Mouse (Mus musculus) midbrain, embryonic 11.5 days (tissue): ENCODE results near the gene Pank2. TPM values are rescaled to one million over a fixed set of nuclear protein-coding genes. Genes with fewer than 3 reads are reported as not detected.
A peak's percentile ranks its signal among the peaks of the same experiment; 100 is the strongest.

Source experiments
- ATAC-seq: fragments of 200-750 bp; cut with Nextera tagmentation; 2 replicates; pipeline ENCODE4 v1.8.0; 2017; ENCODE audit warnings: moderate TSS enrichment, moderate library complexity; ENCODE audit not compliant: low FRiP score
- DNase-seq: peaks from one replicate; pipeline ENCODE4 v3.0.0; 2015; ENCODE audit warnings: low spot score; ENCODE audit errors: missing footprints
- H3K27ac ChIP-seq: fragments of 300-500 bp; sonication (generic); 2 replicates; pipeline ENCODE4 v1.5.1; 2014; ENCODE audit warnings: low read depth, low read length
- H3K27me3 ChIP-seq: fragments of 300-500 bp; sonication (generic); 2 replicates; pipeline ENCODE4 v1.6.1; 2014; ENCODE audit warnings: mild to moderate bottlenecking, low read length, moderate library complexity, mixed read lengths; ENCODE audit not compliant: control insufficient read depth, insufficient read depth
- H3K36me3 ChIP-seq: fragments of 300-500 bp; sonication (generic); 2 replicates; pipeline ENCODE4 v1.6.1; 2014; ENCODE audit warnings: mild to moderate bottlenecking, low read length, moderate library complexity, mixed read lengths; ENCODE audit not compliant: control insufficient read depth, insufficient read depth
- H3K4me1 ChIP-seq: fragments of 300-500 bp; sonication (generic); 2 replicates; pipeline ENCODE4 v1.6.1; 2014; ENCODE audit warnings: low read length; ENCODE audit not compliant: control insufficient read depth, insufficient read depth
- H3K4me2 ChIP-seq: fragments of 300-500 bp; sonication (generic); 2 replicates; pipeline ENCODE4 v1.6.1; 2014; ENCODE audit warnings: mild to moderate bottlenecking, moderate library complexity
- H3K4me3 ChIP-seq: fragments of 300-500 bp; sonication (generic); 2 replicates; pipeline ENCODE4 v1.5.1; 2014; ENCODE audit warnings: low read depth, low read length
- H3K9ac ChIP-seq: fragments of 300-500 bp; sonication (generic); 2 replicates; pipeline ENCODE4 v1.6.1; 2014; ENCODE audit warnings: low read length
- H3K9me3 ChIP-seq: fragments of 300-500 bp; sonication (generic); 2 replicates; pipeline ENCODE4 v1.6.1; 2016; ENCODE audit warnings: low read length; ENCODE audit not compliant: control insufficient read depth
- WGBS: fragments of 180-500 bp; shearing (Covaris S2); extraction: QIAGEN DNeasy Blood & Tissue Kit; methylation state at CpG from one replicate; pipeline ENCODE4 v1.1.7; 2014; 5-methylcytosine and 5-hydroxymethylcytosine counted together
- polyA plus RNA-seq: library from polyadenylated mRNA; unstranded; fragments of >200 nt; fragmentation: Nextera tagmentation; extraction: Ambion mirVana; gene quantifications from 2 replicates; pipeline ENCODE4 v1.2.1, GENCODE M21; 2014

Pank2 gene
- polyA plus RNA-seq, 1 experiment from 2014 or later = 61.1 TPM

DNA sequence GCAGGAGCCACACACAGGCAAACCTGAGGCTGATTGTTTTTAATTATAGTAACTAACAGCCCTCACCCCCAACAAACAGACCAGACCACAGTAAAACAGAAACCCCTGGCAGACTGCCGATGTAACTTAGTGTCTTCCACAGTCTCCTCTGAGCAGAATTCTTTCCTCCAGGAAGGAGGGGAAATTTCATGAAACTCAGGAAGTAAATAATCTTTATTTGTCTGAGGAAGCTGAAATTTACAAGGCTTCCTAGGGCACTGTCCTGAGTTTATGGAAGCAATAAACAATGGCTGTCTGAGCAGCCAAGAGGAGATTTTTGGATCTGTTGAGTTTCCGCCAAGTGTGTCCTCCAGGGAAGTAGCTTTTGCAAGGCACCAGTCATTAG, 8.0 kb upstream of the Pank2 start:
- DNase-seq (no peak), ATAC-seq (no peak)
- Histone ChIP-seq H3K4me3 (no peak overlapping the region), H3K27ac (no peak overlapping the region), H3K4me2 (no peak overlapping the region), H3K36me3 (no peaks in the 10 kb centered on the region), H3K9ac (no peak overlapping the region), H3K9me3 (no peaks in the 10 kb centered on the region), H3K4me1 (no peaks in the 10 kb centered on the region), H3K27me3 (no peaks in the 10 kb centered on the region)
- WGBS = 90% methylated on average over 2 of the region's 2 CpGs

- DNase-seq = no peak
- no peak for ATAC-seq
- WGBS = 46% methylated on average over 3 of the region's 3 CpGs
These were observed 6.6 kb upstream of the Pank2 start for GRCm38 (mm10) chr2:131255738-131256137.

DNA sequence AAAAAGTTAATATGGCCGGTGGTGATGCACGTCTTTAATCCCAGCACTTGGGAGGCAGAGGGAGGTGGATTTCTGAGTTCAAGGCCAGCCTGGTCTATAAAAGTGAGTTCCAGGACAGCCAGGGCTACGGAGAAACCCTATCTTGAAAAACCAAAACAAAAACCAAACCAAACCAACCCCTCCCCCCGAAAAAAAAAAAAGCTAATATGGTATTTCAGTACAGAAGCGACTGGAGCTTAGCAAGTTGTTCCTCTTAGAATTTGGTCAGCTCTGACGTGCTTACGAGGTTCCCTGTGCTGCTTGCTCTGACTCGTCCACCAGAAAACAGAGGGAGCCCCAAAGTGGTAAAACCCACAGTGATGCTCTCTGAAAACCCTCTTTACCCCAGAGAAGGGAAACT, 3.6 kb upstream of the Pank2 start:
- Histone ChIP-seq H3K4me2 (no peak overlapping the region), H3K9me3 (no peaks in the 10 kb centered on the region), H3K9ac (no peak overlapping the region), H3K27me3 (no peaks in the 10 kb centered on the region), H3K4me3 (no peak overlapping the region), H3K4me1 (peaks cover 5% of the 10 kb centered on the region), H3K36me3 (no peaks in the 10 kb centered on the region), H3K27ac (no peak overlapping the region)
- DNase-seq (no peak), ATAC-seq (no peak)
- 80% methylated on average over 8 of the region's 8 CpGs for WGBS

More at GRCm38 (mm10) chr2:131255738-131256137, 6.6 kb upstream of the Pank2 start:
- Histone ChIP-seq H3K4me2 (no peak overlapping the region), H3K4me1 (no peaks in the 10 kb centered on the region), H3K27ac (no peak overlapping the region), H3K36me3 (no peaks in the 10 kb centered on the region), H3K9me3 (no peaks in the 10 kb centered on the region), H3K9ac (no peak overlapping the region), H3K4me3 (no peak overlapping the region), H3K27me3 (no peaks in the 10 kb centered on the region)

GRCm38 (mm10) chr2:131260544-131261307, 1.6 kb upstream of the Pank2 start:
- 67% methylated on average over 9 of the region's 9 CpGs for WGBS
- no peaks in the 10 kb centered on the region for H3K9me3 ChIP-seq
- no peak for ATAC-seq
- H3K4me1 ChIP-seq = peaks cover 16% of the 10 kb centered on the region
- no peaks in the 10 kb centered on the region for H3K36me3 ChIP-seq
- no peak overlapping the region for H3K4me3 ChIP-seq
- no peak overlapping the region for H3K27ac ChIP-seq
- H3K9ac ChIP-seq = no peak overlapping the region; the same call in 1 of the 2 replicates
- peak; percentile 85 for DNase-seq
- no peaks in the 10 kb centered on the region for H3K27me3 ChIP-seq
- no peak overlapping the region for H3K4me2 ChIP-seq

DNA sequence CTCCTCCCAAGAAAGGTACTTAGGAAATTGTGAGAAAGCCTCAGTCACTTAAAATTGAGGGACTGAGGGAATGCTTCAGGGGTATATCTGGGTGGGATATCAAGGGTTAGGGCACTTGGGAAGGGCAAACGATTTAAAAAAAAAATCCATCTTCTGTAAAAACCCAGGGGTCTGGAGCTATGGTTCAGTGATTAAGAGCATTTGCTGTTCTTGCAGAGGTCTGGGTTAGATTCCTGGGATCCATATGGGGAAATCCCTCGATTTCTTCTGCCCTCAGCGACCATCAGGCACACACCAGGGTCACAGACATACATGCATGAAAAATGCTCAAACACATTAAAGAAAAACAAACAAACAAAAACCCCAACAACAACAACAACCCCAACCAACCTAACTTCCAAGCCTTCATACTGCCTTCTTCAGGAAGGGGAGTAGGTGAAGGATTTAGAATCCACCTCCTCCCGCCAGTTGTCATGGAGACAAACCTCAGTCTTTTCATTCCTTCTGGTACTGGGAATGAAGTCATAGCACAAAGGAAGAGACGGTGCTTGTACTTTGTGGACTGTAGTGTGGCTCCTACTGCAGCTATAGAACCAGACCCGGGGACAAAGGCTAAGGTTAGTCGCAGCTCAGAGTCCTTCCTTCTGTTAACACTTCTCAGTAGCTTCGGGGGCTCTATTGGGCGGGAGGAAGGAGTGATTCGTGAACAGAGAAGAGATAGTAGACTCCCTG, 648 bp upstream of the Pank2 start:
- Histone ChIP-seq H3K27me3 (no peaks in the 10 kb centered on the region), H3K4me3 (peak overlapping the region; percentile 91), H3K4me1 (peaks cover 16% of the 10 kb centered on the region), H3K27ac (peak overlapping the region; percentile 97), H3K9me3 (no peaks in the 10 kb centered on the region), H3K36me3 (no peaks in the 10 kb centered on the region), H3K9ac (peak overlapping the region; percentile 87), H3K4me2 (peak overlapping the region; percentile 60)
- peak; percentile 86 for ATAC-seq
- 3% methylated on average over 10 of the region's 10 CpGs for WGBS
- peak; percentile 91 for DNase-seq

DNA sequence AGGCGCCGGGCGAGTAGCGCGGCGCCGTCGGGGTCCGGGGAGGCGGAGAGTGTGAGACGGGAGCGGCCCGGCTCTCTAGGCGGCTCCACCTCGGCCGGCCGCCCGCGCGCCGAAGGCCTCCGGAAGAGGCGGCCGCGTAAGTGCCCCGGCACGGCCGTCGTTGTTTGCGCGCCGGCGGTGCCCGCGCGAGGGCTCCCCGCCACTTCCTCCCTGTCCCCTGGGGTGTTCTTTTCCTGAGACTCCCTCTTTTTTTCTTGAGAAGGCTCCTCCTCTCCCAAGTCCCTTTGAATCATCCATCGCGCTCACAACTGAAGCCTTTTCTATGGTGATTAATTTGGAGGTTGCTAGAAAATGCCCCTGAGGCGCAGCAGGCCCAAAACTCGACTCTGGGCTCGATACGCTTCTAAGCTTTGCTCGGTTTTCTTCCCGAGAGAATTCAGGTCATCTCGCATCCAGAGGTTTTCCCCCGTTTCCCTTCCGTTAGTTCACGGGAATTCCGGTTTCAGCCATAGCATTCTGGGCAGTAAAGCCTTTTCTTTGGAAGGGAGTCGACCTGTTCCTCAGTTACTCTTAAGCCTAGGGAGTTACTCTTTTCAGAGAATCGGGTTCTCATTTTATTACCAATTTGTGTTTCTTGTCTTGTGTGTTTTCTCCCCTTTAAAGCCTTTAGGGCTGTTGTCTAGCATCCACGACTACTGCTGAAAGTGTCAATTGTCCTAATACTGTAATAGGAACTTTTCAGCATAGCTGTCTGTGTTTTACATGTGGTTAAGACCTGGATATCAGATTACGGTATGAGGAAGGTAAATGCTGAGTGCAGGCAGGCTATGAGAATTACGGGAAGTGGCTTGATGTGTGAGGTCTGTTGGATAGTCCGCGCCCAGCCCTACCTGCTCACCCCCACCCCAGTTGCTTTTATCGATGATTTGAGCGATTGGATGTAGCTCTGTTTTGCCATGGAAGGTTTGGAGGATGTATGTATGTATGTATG, 680 bp downstream of the Pank2 start:
- peak overlapping the region; percentile 97 for H3K27ac ChIP-seq
- H3K9me3 ChIP-seq = no peaks in the 10 kb centered on the region
- peak overlapping the region; percentile 65 for H3K4me2 ChIP-seq
- no peaks in the 10 kb centered on the region for H3K36me3 ChIP-seq
- H3K9ac ChIP-seq = peak overlapping the region; percentile 98
- H3K27me3 ChIP-seq = no peaks in the 10 kb centered on the region
- peak; percentile 96 for DNase-seq
- WGBS = under 1% methylated on average over 51 of the region's 59 CpGs
- ATAC-seq = peak; percentile 84
- peak overlapping the region; percentile 91 for H3K4me3 ChIP-seq
- H3K4me1 ChIP-seq = peaks cover 16% of the 10 kb centered on the region

GRCm38 (mm10) chr2:131264027-131264426, 1.7 kb downstream of the Pank2 start:
- no peak for ATAC-seq
- Histone ChIP-seq H3K27me3 (no peaks in the 10 kb centered on the region), H3K36me3 (no peaks in the 10 kb centered on the region), H3K4me3 (peak overlapping the region; percentile 91; the same call in 1 of the 2 replicates), H3K9ac (no peak overlapping the region), H3K4me1 (peaks cover 16% of the 10 kb centered on the region), H3K27ac (no peak overlapping the region), H3K9me3 (no peaks in the 10 kb centered on the region), H3K4me2 (peak overlapping the region; percentile 65)
- WGBS = 81% methylated on average over 6 of the region's 6 CpGs
- DNase-seq = no peak

DNA sequence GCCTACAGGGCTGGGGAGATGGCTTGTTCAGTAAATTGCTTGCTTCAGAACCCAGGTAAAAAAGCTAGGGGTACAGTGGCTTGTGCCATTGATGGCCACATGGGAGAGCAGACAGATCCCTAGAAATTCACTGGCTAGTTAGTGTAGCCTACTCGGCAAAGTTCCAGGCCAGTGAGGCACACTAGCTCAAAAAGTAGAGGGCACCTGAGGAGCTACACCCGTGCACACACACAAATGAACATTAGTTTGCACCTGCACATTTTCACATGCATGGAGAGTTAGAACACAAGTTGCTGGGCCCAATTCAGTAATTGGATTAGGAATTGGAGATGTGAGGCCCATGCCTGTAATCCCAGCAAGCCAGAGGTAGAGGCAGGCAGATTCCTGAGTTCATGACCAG, 2.8 kb downstream of the Pank2 start:
- DNase-seq = no peak
- H3K4me3 ChIP-seq = no peak overlapping the region
- H3K27me3 ChIP-seq = no peaks in the 10 kb centered on the region
- H3K9me3 ChIP-seq = no peaks in the 10 kb centered on the region
- peaks cover 16% of the 10 kb centered on the region for H3K4me1 ChIP-seq
- ATAC-seq = no peak
- H3K9ac ChIP-seq = no peak overlapping the region; the same call in 1 of the 2 replicates
- no peak overlapping the region for H3K27ac ChIP-seq
- WGBS = 80% methylated on average over 2 of the region's 2 CpGs
- no peaks in the 10 kb centered on the region for H3K36me3 ChIP-seq
- H3K4me2 ChIP-seq = no peak overlapping the region
